Mouse (Mus musculus) heart, adult 2 months (tissue): ENCODE measurements at regions not wholly inside any gene's neighbourhood (a gene's known extent, or its start where the extent isn't known, plus 50 kb on each side); places are given as distances from the start of the nearest gene placed in this dataset.

Source experiments
- CTCF ChIP-seq: fragments of 200-600 bp; IDR thresholded peaks from 2 replicates; pipeline ENCODE4 v1.8.1; 2022; ENCODE audit warnings: antibody characterized with exemption, mild to moderate bottlenecking, moderate library complexity
- EP300 ChIP-seq: fragments of 200-500 bp; IDR thresholded peaks from 2 replicates; pipeline ENCODE4 v1.6.1; 2011; ENCODE audit warnings: low read depth, low read length, control low read depth; ENCODE audit not compliant: insufficient read depth
- POLR2A ChIP-seq: fragments of 200-500 bp; IDR thresholded peaks from 2 replicates; pipeline ENCODE4 v1.6.1; 2011; ENCODE audit warnings: mild to moderate bottlenecking, low read depth, low read length, control low read depth; ENCODE audit not compliant: insufficient read depth

DNA sequence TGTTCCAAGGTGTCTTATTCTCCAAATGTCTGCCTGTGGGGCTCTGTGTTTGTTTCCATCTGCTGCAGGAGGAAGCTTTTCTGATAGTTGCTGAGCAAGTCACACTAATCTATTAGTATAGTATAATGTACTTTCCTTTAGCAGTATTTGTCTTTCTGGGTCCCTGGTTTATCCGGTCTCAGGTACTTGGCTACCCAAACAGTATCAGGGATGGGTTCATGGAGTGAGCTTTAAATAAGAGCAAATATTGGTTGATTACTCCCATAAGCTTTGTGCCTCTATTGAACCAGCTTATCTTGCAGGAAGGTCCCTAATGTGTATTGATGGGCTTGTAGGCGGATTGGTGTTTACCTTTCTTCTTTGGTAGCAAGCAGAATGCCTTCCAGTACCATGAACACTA, 66.8 kb downstream of the Cypt3 start:
- TF ChIP-seq POLR2A (no peak), EP300 (no peak), CTCF (no peak)
